ENCODE assay signal across 8 mouse cellular contexts in genomic region chr5:23433720-23434597, GRCm38 (mm10). TPM values are rescaled to one million over a fixed set of nuclear protein-coding genes. Genes with fewer than 3 reads are reported as not detected.
DNase-seq lines count a peak whose midpoint lies in the region; ATAC-seq and TF ChIP-seq lines count a peak whose summit lies in the region.

TSS of gene Kmt2e (plus strand) at chr5:23434441.

- peaks cover 15% of the 10 kb centered on the region for H3K79me2 ChIP-seq in liver, adult 2 months (ENCODE audit: control insufficient read depth, insufficient read depth, low read length)

- peak; percentile 81 for TF ChIP-seq POLR2A in liver, adult 2 months (IDR thresholded peaks at IDR 0.05; ENCODE audit: extremely low read depth, insufficient read depth, low read length)

- peak; percentile 95 for DNase-seq in CD4-positive, CD25-positive, alpha-beta regulatory T cell, adult 2 months (ENCODE audit: low read depth, low spot score)
- DNase-seq in brain, embryonic 18.5 days (ENCODE audit: low read depth, low spot score), result peak; percentile 81
- DNase-seq in liver, adult 2 months (ENCODE audit: extremely low read depth, low read depth, low spot score), result peak; percentile 71
- DNase-seq in spleen, postnatal 36 days (ENCODE audit: low spot score in 2 of 2), result peak; percentile 90 to 92

- peak within 1 kb of the TSS; percentile 100 for H3K27ac ChIP-seq in heart, embryonic 11.5 days (ENCODE audit: low read depth, low read length)
- H3K27ac ChIP-seq in kidney, embryonic 16.5 days (ENCODE audit: low read length), result peak within 1 kb of the TSS; percentile 100
- peak within 1 kb of the TSS; percentile 99 for H3K27ac ChIP-seq in liver, adult 2 months (replicated peaks; ENCODE audit: insufficient read depth, low read depth, low read length)

- peak within 1 kb of the TSS; percentile 100 for H3K4me3 ChIP-seq in erythroblast, embryonic 14.5 days (replicated peaks)
- H3K4me3 ChIP-seq in heart, embryonic 11.5 days (ENCODE audit: low read depth, low read length), result peak within 1 kb of the TSS; percentile 95
- H3K4me3 ChIP-seq in kidney, embryonic 16.5 days (ENCODE audit: low read length), result peak within 1 kb of the TSS; percentile 95
- H3K4me3 ChIP-seq in liver, adult 2 months (ENCODE audit: insufficient read depth, low read depth, low read length), result peak within 1 kb of the TSS; percentile 82

- peak within 1 kb of the TSS; percentile 92 for H3K4me2 ChIP-seq in heart, embryonic 11.5 days
- peak within 1 kb of the TSS; percentile 84 for H3K4me2 ChIP-seq in kidney, embryonic 16.5 days (replicated peaks; ENCODE audit: low read depth, low read length)

- WGBS in heart, embryonic 11.5 days (ENCODE audit: insufficient replicate concordance), result under 1% methylated on average over 85 of the region's 85 CpGs
- under 1% methylated on average over 71 of the region's 85 CpGs for WGBS in kidney, embryonic 16.5 days
- WGBS in liver, adult 2 months, result under 1% methylated on average over 84 of the region's 85 CpGs

- peaks cover 34% of the 10 kb centered on the region for H3K4me1 ChIP-seq in erythroblast, embryonic 14.5 days (ENCODE audit: control insufficient read depth)
- H3K4me1 ChIP-seq in heart, embryonic 11.5 days (ENCODE audit: control insufficient read depth, insufficient read depth, low read length), result peaks cover 16% of the 10 kb centered on the region
- H3K4me1 ChIP-seq in kidney, embryonic 16.5 days (ENCODE audit: insufficient read depth, low read length), result peaks cover 23% of the 10 kb centered on the region
- peaks cover 4% of the 10 kb centered on the region; the same call in 1 of the 2 replicates for H3K4me1 ChIP-seq in liver, adult 2 months (ENCODE audit: control insufficient read depth, insufficient read depth, low read length)

- TF ChIP-seq CTCF in liver, adult 2 months (IDR thresholded peaks at IDR 0.05; ENCODE audit: low read depth, low read length), result peak; percentile 62

- H3K9me3 ChIP-seq in erythroblast, embryonic 14.5 days (ENCODE audit: control insufficient read depth, low read length), result no peaks in the 10 kb centered on the region
- H3K9me3 ChIP-seq in heart, embryonic 11.5 days (replicated peaks; ENCODE audit: control insufficient read depth, low read length), result no peaks in the 10 kb centered on the region
- no peaks in the 10 kb centered on the region for H3K9me3 ChIP-seq in kidney, embryonic 16.5 days (ENCODE audit: low read length)

- H3K36me3 ChIP-seq in erythroblast, embryonic 14.5 days (ENCODE audit: control insufficient read depth), result peaks cover 24% of the 10 kb centered on the region
- H3K36me3 ChIP-seq in heart, embryonic 11.5 days (ENCODE audit: control insufficient read depth, insufficient read depth, low read length), result no peaks in the 10 kb centered on the region
- H3K36me3 ChIP-seq in kidney, embryonic 16.5 days (ENCODE audit: insufficient read depth, low read length), result no peaks in the 10 kb centered on the region
- H3K36me3 ChIP-seq in liver, adult 2 months (ENCODE audit: control insufficient read depth, insufficient read depth, low read length), result no peaks in the 10 kb centered on the region

- no peaks in the 10 kb centered on the region for H3K27me3 ChIP-seq in erythroblast, embryonic 14.5 days (ENCODE audit: control insufficient read depth)
- H3K27me3 ChIP-seq in heart, embryonic 11.5 days (ENCODE audit: control insufficient read depth, insufficient read depth, low read length), result no peaks in the 10 kb centered on the region
- no peaks in the 10 kb centered on the region for H3K27me3 ChIP-seq in kidney, embryonic 16.5 days (ENCODE audit: insufficient read depth, low read length)
- H3K27me3 ChIP-seq in liver, adult 2 months (ENCODE audit: control insufficient read depth, insufficient read depth, low read length), result no peaks in the 10 kb centered on the region

- peak within 1 kb of the TSS; percentile 100 for H3K9ac ChIP-seq in heart, embryonic 11.5 days (ENCODE audit: low read depth, low read length)
- H3K9ac ChIP-seq in kidney, embryonic 16.5 days (replicated peaks; ENCODE audit: low read length), result peak within 1 kb of the TSS; percentile 100
- H3K9ac ChIP-seq in liver, adult 2 months (ENCODE audit: low read depth, low read length), result peak within 1 kb of the TSS; percentile 97

- ATAC-seq in heart, embryonic 11.5 days (replicated peaks; ENCODE audit: insufficient number of reproducible peaks, low FRiP score, low TSS enrichment), result peak; percentile 75
- peak; percentile 86 for ATAC-seq in kidney, embryonic 16.5 days (ENCODE audit: low FRiP score, low TSS enrichment)
- peak; percentile 40 for ATAC-seq in monocyte, adult 5-6 weeks (replicated peaks; ENCODE audit: insufficient number of reproducible peaks, low FRiP score, low TSS enrichment, poor library complexity, severe bottlenecking)

RNA-seq across cellular contexts. Expression of gene Kmt2e, which starts in this region (rescaled TPM):
- polyA plus RNA-seq in erythroblast, embryonic 14.5 days (2012), result 0.73 and 1.4 TPM in 2 replicates
- polyA plus RNA-seq in heart, embryonic 11.5 days (2014; fragmentation: Nextera tagmentation; extraction: Ambion mirVana), result 61.5 and 65.2 TPM in 2 replicates
- polyA plus RNA-seq in kidney, embryonic 16.5 days (2015; fragmentation: Nextera tagmentation; extraction: Ambion mirVana), result 98.8 and 99.9 TPM in 2 replicates
- 19.1 and 23.2 TPM in 2 replicates for total RNA-seq in liver, adult 2 months (2014; rRNA removed)
- polyA plus RNA-seq in liver, adult 2 months (2012; rRNA removed), result 5.5 and 8.1 TPM in 2 replicates
- 134 to 222 TPM (median 199 TPM) in 3 replicates for total RNA-seq in monocyte, adult 5-6 weeks (2017)

Comparison
In these comparisons a context has a peak if more than half of its experiments do, and no peak if none do; other contexts are left out.
1. Peak in every context shown above with its lines: DNase-seq, ATAC-seq, H3K4me3 ChIP-seq and H3K27ac ChIP-seq.